In genomic region chr10:75835307-75835706, GRCm38 (mm10) we compare ENCODE assay signal across 8 mouse cellular contexts. TPM values are rescaled to one million over a fixed set of nuclear protein-coding genes. Genes with fewer than 3 reads are reported as not detected.
DNase-seq lines count a peak whose midpoint lies in the region; ATAC-seq and TF ChIP-seq lines count a peak whose summit lies in the region.

No protein-coding gene starts in this region.

- H3K27ac ChIP-seq in heart, postnatal 0 days (ENCODE audit: low read depth) = peak overlapping the region; percentile 0; the same call in 1 of the 2 replicates

- 1% methylated on average over 10 of the region's 10 CpGs for WGBS in heart, postnatal 0 days

- H3K9me3 ChIP-seq in E14TG2a.4 (ENCODE audit: low read length) = no peaks in the 10 kb centered on the region
- no peaks in the 10 kb centered on the region for H3K9me3 ChIP-seq in heart, postnatal 0 days (replicated peaks; ENCODE audit: control insufficient read depth, low read length)

- peak; percentile 85 to 93 for DNase-seq in adrenal gland, adult (ENCODE audit: inconsistent age in 2 of 2, low spot score in 1 of 2)
- DNase-seq in heart, postnatal 0 days (ENCODE audit: low spot score) = peak; percentile 56
- DNase-seq in kidney, postnatal 25 days = peak; percentile 85 to 96
- peak; percentile 75 to 81 for DNase-seq in spleen, postnatal 4 days (ENCODE audit: low spot score in 2 of 2)
- no peak for DNase-seq in right cerebral cortex, adult 2 months (ENCODE audit: low spot score in 2 of 2)

- ATAC-seq in erythroblast, adult 5-6 weeks (replicated peaks; ENCODE audit: low FRiP score, poor library complexity, severe bottlenecking) = peak; percentile 53
- 0 out of 2 replicates have a peak, but pooled peaks have one; percentile 30 for ATAC-seq in heart, postnatal 0 days (ENCODE audit: insufficient read depth, low read depth)
- peak; percentile 54 for ATAC-seq in megakaryocyte progenitor cell, adult 5-6 weeks (replicated peaks; ENCODE audit: poor library complexity)

- no peaks in the 10 kb centered on the region for H3K36me3 ChIP-seq in E14TG2a.4 (ENCODE audit: insufficient read depth, low read length)
- no peaks in the 10 kb centered on the region for H3K36me3 ChIP-seq in heart, postnatal 0 days (replicated peaks; ENCODE audit: control insufficient read depth, insufficient read depth, low read length)

- peaks cover 71% of the 10 kb centered on the region for H3K4me1 ChIP-seq in E14TG2a.4 (replicated peaks; ENCODE audit: low read depth, low read length)
- H3K4me1 ChIP-seq in heart, postnatal 0 days (ENCODE audit: control insufficient read depth, insufficient read depth) = peaks cover 23% of the 10 kb centered on the region

- TF ChIP-seq CTCF in E14TG2a.4 (conservative IDR thresholded peaks at IDR 0.05; ENCODE audit: low read length) = no peak
- TF ChIP-seq CTCF in heart, postnatal 0 days (IDR thresholded peaks at IDR 0.05; ENCODE audit: low read depth) = no peak

- H3K4me2 ChIP-seq in heart, postnatal 0 days (ENCODE audit: low read depth, low read length) = peak overlapping the region; percentile 71

- no peak overlapping the region for H3K9ac ChIP-seq in heart, postnatal 0 days (replicated peaks; ENCODE audit: low read depth, low read length)

- TF ChIP-seq EP300 in heart, postnatal 0 days (IDR thresholded peaks at IDR 0.05; ENCODE audit: low read depth) = no peak

- H3K27me3 ChIP-seq in E14TG2a.4 (ENCODE audit: insufficient read depth, low read length) = peaks cover 4% of the 10 kb centered on the region; the same call in 1 of the 2 replicates
- no peaks in the 10 kb centered on the region for H3K27me3 ChIP-seq in heart, postnatal 0 days (ENCODE audit: control insufficient read depth, insufficient read depth, low read length)

- peak overlapping the region; percentile 82 for H3K4me3 ChIP-seq in E14TG2a.4 (replicated peaks; ENCODE audit: low read length)
- H3K4me3 ChIP-seq in heart, postnatal 0 days (ENCODE audit: low read depth, low read length) = peak overlapping the region; percentile 11; the same call in 1 of the 2 replicates

RNA-seq across cellular contexts. Expression of gene Gstt2, which starts 1.9 kb away (rescaled TPM):
- total RNA-seq in erythroblast, adult 5-6 weeks (2015; ENCODE audit: low replicate concordance) = 7.9 and 8.8 TPM in 2 replicates
- total RNA-seq in erythroblast, adult 5-6 weeks (2017; ENCODE audit: low replicate concordance) = 2.4 and 11.0 TPM in 2 replicates
- total RNA-seq in heart, postnatal 0 days (2014; rRNA removed; ENCODE audit: low replicate concordance) = 6.0 and 10.9 TPM in 2 replicates
- polyA plus RNA-seq in heart, postnatal 0 days (2015; fragmentation: Nextera tagmentation; extraction: Ambion mirVana) = 12.8 and 13.0 TPM in 2 replicates
- total RNA-seq in megakaryocyte progenitor cell, adult 5-6 weeks (2015) = 23.8 and 24.1 TPM in 2 replicates
- 14.2 and 21.6 TPM in 2 replicates for total RNA-seq in megakaryocyte progenitor cell, adult 5-6 weeks (2017)

RNA-seq across cellular contexts. Expression of gene Gstt4, which starts 13.0 kb away (rescaled TPM):
- not detected in 2 replicates for total RNA-seq in erythroblast, adult 5-6 weeks (2015; ENCODE audit: low replicate concordance)
- total RNA-seq in erythroblast, adult 5-6 weeks (2017; ENCODE audit: low replicate concordance) = 0.84 TPM in 1 of 2 replicates, not detected in the other
- total RNA-seq in heart, postnatal 0 days (2014; rRNA removed; ENCODE audit: low replicate concordance) = not detected in 2 replicates
- not detected in 2 replicates for polyA plus RNA-seq in heart, postnatal 0 days (2015; fragmentation: Nextera tagmentation; extraction: Ambion mirVana)
- not detected in 2 replicates for total RNA-seq in megakaryocyte progenitor cell, adult 5-6 weeks (2015)
- not detected in 2 replicates for total RNA-seq in megakaryocyte progenitor cell, adult 5-6 weeks (2017)

RNA-seq across cellular contexts. Expression of gene Mif, which starts 24.7 kb away (rescaled TPM):
- total RNA-seq in erythroblast, adult 5-6 weeks (2015; ENCODE audit: low replicate concordance) = 47.2 and 79.7 TPM in 2 replicates
- 48.1 and 65.8 TPM in 2 replicates for total RNA-seq in erythroblast, adult 5-6 weeks (2017; ENCODE audit: low replicate concordance)
- 1,140 and 1,565 TPM in 2 replicates for total RNA-seq in heart, postnatal 0 days (2014; rRNA removed; ENCODE audit: low replicate concordance)
- 1,324 and 1,428 TPM in 2 replicates for polyA plus RNA-seq in heart, postnatal 0 days (2015; fragmentation: Nextera tagmentation; extraction: Ambion mirVana)
- total RNA-seq in megakaryocyte progenitor cell, adult 5-6 weeks (2015) = 477 and 576 TPM in 2 replicates
- 746 and 790 TPM in 2 replicates for total RNA-seq in megakaryocyte progenitor cell, adult 5-6 weeks (2017)

RNA-seq across cellular contexts. Expression of gene Gstt1, which starts 36.9 kb away (rescaled TPM):
- 6.3 and 24.0 TPM in 2 replicates for total RNA-seq in erythroblast, adult 5-6 weeks (2015; ENCODE audit: low replicate concordance)
- 4.1 and 6.8 TPM in 2 replicates for total RNA-seq in erythroblast, adult 5-6 weeks (2017; ENCODE audit: low replicate concordance)
- 12.9 and 20.0 TPM in 2 replicates for total RNA-seq in heart, postnatal 0 days (2014; rRNA removed; ENCODE audit: low replicate concordance)
- polyA plus RNA-seq in heart, postnatal 0 days (2015; fragmentation: Nextera tagmentation; extraction: Ambion mirVana) = 7.6 and 10.1 TPM in 2 replicates
- total RNA-seq in megakaryocyte progenitor cell, adult 5-6 weeks (2015) = not detected in 2 replicates
- total RNA-seq in megakaryocyte progenitor cell, adult 5-6 weeks (2017) = 2.3 TPM in 1 of 2 replicates, not detected in the other

RNA-seq across cellular contexts. Expression of gene Gstt3, which starts 54.1 kb away (rescaled TPM):
- total RNA-seq in erythroblast, adult 5-6 weeks (2015; ENCODE audit: low replicate concordance) = 0.42 TPM in 1 of 2 replicates, not detected in the other
- total RNA-seq in erythroblast, adult 5-6 weeks (2017; ENCODE audit: low replicate concordance) = 0.51 TPM in 1 of 2 replicates, not detected in the other
- total RNA-seq in heart, postnatal 0 days (2014; rRNA removed; ENCODE audit: low replicate concordance) = 3.2 and 4.1 TPM in 2 replicates
- 2.1 and 3.1 TPM in 2 replicates for polyA plus RNA-seq in heart, postnatal 0 days (2015; fragmentation: Nextera tagmentation; extraction: Ambion mirVana)
- 4.9 and 5.5 TPM in 2 replicates for total RNA-seq in megakaryocyte progenitor cell, adult 5-6 weeks (2015)
- total RNA-seq in megakaryocyte progenitor cell, adult 5-6 weeks (2017) = 3.2 and 4.7 TPM in 2 replicates

Comparison
In these comparisons a context has a peak if more than half of its experiments do, and no peak if none do; other contexts are left out.
1. DNase-seq: peak in adrenal gland, adult (2 of 2), heart, postnatal 0 days (single experiment), kidney, postnatal 25 days (2 of 2) and spleen, postnatal 4 days (2 of 2); none in right cerebral cortex, adult 2 months (0 of 2).
2. RNA of gene Mif, which starts 24.7 kb away (total RNA-seq): 1,140 to 1,565 TPM in heart, postnatal 0 days and 477 to 790 TPM in megakaryocyte progenitor cell, adult 5-6 weeks; 47.2 to 79.7 TPM in erythroblast, adult 5-6 weeks; every median in the first group is over 4 times any median in the second.
3. Peak in every context shown above with its lines, with median percentiles within 50 percentile points of each other: ATAC-seq.